Mouse (Mus musculus) heart, embryonic 16.5 days (tissue): ENCODE results near the gene Ttf2. TPM values are rescaled to one million over a fixed set of nuclear protein-coding genes. Genes with fewer than 3 reads are reported as not detected.

Source experiments
- ATAC-seq: fragments of 200-750 bp; cut with Nextera tagmentation; replicated peaks from 2 replicates; pipeline ENCODE4 v1.8.0; 2017; ENCODE audit warnings: moderate number of reproducible peaks; ENCODE audit not compliant: insufficient read depth, low FRiP score; ENCODE audit errors: extremely low read depth
- H3K27ac ChIP-seq: fragments of 300-500 bp; sonication (generic); 2 replicates; pipeline ENCODE4 v1.5.1; 2014; ENCODE audit warnings: mild to moderate bottlenecking, low read length, control low read depth, moderate library complexity
- H3K27me3 ChIP-seq: fragments of 300-500 bp; sonication (generic); 2 replicates; pipeline ENCODE4 v1.6.1; 2014; ENCODE audit warnings: low read length, mixed read lengths; ENCODE audit not compliant: control insufficient read depth, insufficient read depth
- H3K36me3 ChIP-seq: fragments of 300-500 bp; sonication (generic); 2 replicates; pipeline ENCODE4 v1.6.1; 2014; ENCODE audit not compliant: control insufficient read depth, insufficient read depth
- H3K4me1 ChIP-seq: fragments of 300-500 bp; sonication (generic); 2 replicates; pipeline ENCODE4 v1.6.1; 2014; ENCODE audit warnings: low read length, mixed read lengths; ENCODE audit not compliant: control insufficient read depth, insufficient read depth
- H3K4me2 ChIP-seq: fragments of 300-500 bp; sonication (generic); 2 replicates; pipeline ENCODE4 v1.6.1; 2014; ENCODE audit warnings: low read depth, mild to moderate bottlenecking, control low read depth, low read length
- H3K4me3 ChIP-seq: fragments of 300-500 bp; sonication (generic); 2 replicates; pipeline ENCODE4 v1.5.1; 2014; ENCODE audit warnings: mild to moderate bottlenecking, control low read depth, low read length
- H3K9ac ChIP-seq: fragments of 300-500 bp; sonication (generic); 2 replicates; pipeline ENCODE4 v1.6.1; 2014; ENCODE audit warnings: low read length, control low read depth
- H3K9me3 ChIP-seq: fragments of 300-500 bp; sonication (generic); replicated peaks from 2 replicates; pipeline ENCODE4 v1.6.1; 2016; ENCODE audit warnings: low read length; ENCODE audit not compliant: control insufficient read depth
- WGBS: fragments of 180-500 bp; shearing (Covaris S2); extraction: QIAGEN DNeasy Blood & Tissue Kit; methylation state at CpG from one replicate; pipeline ENCODE4 v1.1.7; 2014; 5-methylcytosine and 5-hydroxymethylcytosine counted together
- polyA plus RNA-seq: library from polyadenylated mRNA; unstranded; fragments of >200 nt; fragmentation: Nextera tagmentation; extraction: Ambion mirVana; gene quantifications from 2 replicates; pipeline ENCODE4 v1.2.1, GENCODE M21; 2015

Ttf2 gene
- polyA plus RNA-seq, 1 experiment from 2014 or later, result 10.4 TPM

GRCm38 (mm10) chr3:100925176-100925575, 44.3 kb downstream of the Ttf2 start:
- H3K27me3 ChIP-seq, result no peaks in the 10 kb centered on the region
- no peak overlapping the region for H3K27ac ChIP-seq
- no peaks in the 10 kb centered on the region for H3K9me3 ChIP-seq
- 75% methylated on average over 16 of the region's 16 CpGs for WGBS
- no peak overlapping the region for H3K9ac ChIP-seq
- peaks cover 26% of the 10 kb centered on the region for H3K4me1 ChIP-seq
- no peak for ATAC-seq
- H3K36me3 ChIP-seq, result peaks cover 9% of the 10 kb centered on the region
- no peak overlapping the region for H3K4me2 ChIP-seq
- no peak overlapping the region for H3K4me3 ChIP-seq

GRCm38 (mm10) chr3:100924065-100924732, 45.3 kb downstream of the Ttf2 start:
- no peak overlapping the region for H3K4me3 ChIP-seq
- H3K4me2 ChIP-seq, result no peak overlapping the region
- peaks cover 26% of the 10 kb centered on the region for H3K4me1 ChIP-seq
- no peaks in the 10 kb centered on the region for H3K27me3 ChIP-seq
- no peak for ATAC-seq
- 65% methylated on average over 6 of the region's 6 CpGs for WGBS
- H3K9ac ChIP-seq, result peak overlapping the region; percentile 34
- peaks cover 9% of the 10 kb centered on the region for H3K36me3 ChIP-seq
- no peaks in the 10 kb centered on the region for H3K9me3 ChIP-seq
- H3K27ac ChIP-seq, result no peak overlapping the region

GRCm38 (mm10) chr3:100922506-100923375, 46.7 kb downstream of the Ttf2 start:
- Histone ChIP-seq H3K4me2 (peak overlapping the region; percentile 75), H3K9me3 (no peaks in the 10 kb centered on the region), H3K4me1 (peaks cover 26% of the 10 kb centered on the region), H3K27me3 (no peaks in the 10 kb centered on the region), H3K27ac (peak overlapping the region; percentile 80), H3K4me3 (peak overlapping the region; percentile 73), H3K9ac (peak overlapping the region; percentile 83), H3K36me3 (no peaks in the 10 kb centered on the region)
- peak; percentile 32 for ATAC-seq
- WGBS, result 30% methylated on average over 28 of the region's 28 CpGs

GRCm38 (mm10) chr3:100921825-100922505, 47.5 kb downstream of the Ttf2 start, which contains the start of gene Trim45:
Gene Trim45, plus strand, starts transcription at chr3:100922202.
- Histone ChIP-seq H3K4me3 (peak within 1 kb of the TSS; percentile 73), H3K36me3 (no peaks in the 10 kb centered on the region), H3K4me1 (peaks cover 26% of the 10 kb centered on the region), H3K27me3 (no peaks in the 10 kb centered on the region), H3K27ac (peak within 1 kb of the TSS; percentile 85), H3K4me2 (peak within 1 kb of the TSS; percentile 93), H3K9ac (peak within 1 kb of the TSS; percentile 83), H3K9me3 (no peaks in the 10 kb centered on the region)
- ATAC-seq, result peak; percentile 98
- WGBS, result under 1% methylated on average over 39 of the region's 39 CpGs

- Histone ChIP-seq H3K9me3 (no peaks in the 10 kb centered on the region), H3K27ac (no peak overlapping the region), H3K4me1 (peaks cover 23% of the 10 kb centered on the region), H3K9ac (no peak overlapping the region), H3K36me3 (no peaks in the 10 kb centered on the region), H3K27me3 (no peaks in the 10 kb centered on the region), H3K4me2 (no peak overlapping the region), H3K4me3 (no peak overlapping the region)
- ATAC-seq, result no peak
- WGBS, result 73% methylated on average over 9 of the region's 9 CpGs
These were observed 48.8 kb downstream of the Ttf2 start for GRCm38 (mm10) chr3:100920611-100921140.

- Histone ChIP-seq H3K27me3 (no peaks in the 10 kb centered on the region), H3K9ac (no peak overlapping the region), H3K9me3 (no peaks in the 10 kb centered on the region), H3K4me2 (no peak overlapping the region), H3K36me3 (no peaks in the 10 kb centered on the region), H3K4me1 (peaks cover 6% of the 10 kb centered on the region; the same call in 1 of the 2 replicates), H3K4me3 (no peak overlapping the region), H3K27ac (no peak overlapping the region)
- WGBS, result 17% methylated on average over 7 of the region's 7 CpGs
- no peak for ATAC-seq
These were observed 52.6 kb downstream of the Ttf2 start for GRCm38 (mm10) chr3:100916844-100917243.

- Histone ChIP-seq H3K4me1 (no peaks in the 10 kb centered on the region), H3K4me3 (no peak overlapping the region), H3K9ac (no peak overlapping the region), H3K4me2 (no peak overlapping the region), H3K9me3 (no peaks in the 10 kb centered on the region), H3K27me3 (no peaks in the 10 kb centered on the region), H3K36me3 (no peaks in the 10 kb centered on the region), H3K27ac (no peak overlapping the region)
- WGBS, result 55% methylated on average over 7 of the region's 7 CpGs
- no peak for ATAC-seq
These were observed 57.8 kb downstream of the Ttf2 start for GRCm38 (mm10) chr3:100911498-100912213.

GRCm38 (mm10) chr3:100911026-100911425, 58.4 kb downstream of the Ttf2 start:
- Histone ChIP-seq H3K27me3 (no peaks in the 10 kb centered on the region), H3K9me3 (no peaks in the 10 kb centered on the region), H3K36me3 (no peaks in the 10 kb centered on the region), H3K4me1 (peaks cover 3% of the 10 kb centered on the region), H3K9ac (no peak overlapping the region), H3K27ac (no peak overlapping the region), H3K4me2 (no peak overlapping the region), H3K4me3 (no peak overlapping the region)
- 76% methylated on average over 9 of the region's 9 CpGs for WGBS
- no peak for ATAC-seq
